Comparison of ENCODE assay signal across 17 mouse cellular contexts in genomic region chr6:17082800-17083199, GRCm38 (mm10).
"Had no signal": no experiment of that assay in that cellular context is flagged by ENCODE, and none has a peak within 500 bp of the region (broad histone marks: within the 10 kb centered on the region; RNA-seq: fewer than 3 reads in every experiment).

No protein-coding gene starts in this region.

- H3K4me2 ChIP-seq: midbrain, embryonic 11.5 days; midbrain, embryonic 15.5 days; neural tube, embryonic 12.5 days had no signal

- ATAC-seq: midbrain, embryonic 15.5 days had no signal

- H3K4me1 ChIP-seq: midbrain, embryonic 15.5 days had no signal

- DNase-seq: kidney, adult 11 months; kidney, adult 9 months; kidney, postnatal 4 days; left cerebral cortex, postnatal 4 days; lung, adult 2 months; lung, postnatal 4 days; retina, postnatal 1 day; right cerebral cortex, postnatal 4 days; spleen, adult 18-20 months; thymus, adult 18-20 months; thymus, postnatal 14 days had no signal

- H3K9me3 ChIP-seq: midbrain, embryonic 15.5 days; neural tube, embryonic 12.5 days had no signal

- H3K27me3 ChIP-seq: midbrain, embryonic 15.5 days; neural tube, embryonic 12.5 days had no signal

- H3K36me3 ChIP-seq: midbrain, embryonic 15.5 days; neural tube, embryonic 12.5 days had no signal

- H3K9ac ChIP-seq: liver, embryonic 14.5 days; midbrain, embryonic 15.5 days; neural tube, embryonic 12.5 days had no signal

- H3K4me3 ChIP-seq: layer of hippocampus, adult 2 months; midbrain, embryonic 15.5 days; neural tube, embryonic 12.5 days had no signal

- H3K27ac ChIP-seq: kidney, postnatal 0 days; layer of hippocampus, adult 2 months; liver, embryonic 14.5 days; midbrain, embryonic 15.5 days; neural tube, embryonic 12.5 days had no signal
